Mouse (Mus musculus): Measurements from ENCODE around the gene Gm39653.
"Not testable (repeated sequence)": the region's sequence is repeated elsewhere in the genome, so short reads cannot be mapped to it uniquely, and the experiment has no call there.

The Gm39653 gene

DNA sequence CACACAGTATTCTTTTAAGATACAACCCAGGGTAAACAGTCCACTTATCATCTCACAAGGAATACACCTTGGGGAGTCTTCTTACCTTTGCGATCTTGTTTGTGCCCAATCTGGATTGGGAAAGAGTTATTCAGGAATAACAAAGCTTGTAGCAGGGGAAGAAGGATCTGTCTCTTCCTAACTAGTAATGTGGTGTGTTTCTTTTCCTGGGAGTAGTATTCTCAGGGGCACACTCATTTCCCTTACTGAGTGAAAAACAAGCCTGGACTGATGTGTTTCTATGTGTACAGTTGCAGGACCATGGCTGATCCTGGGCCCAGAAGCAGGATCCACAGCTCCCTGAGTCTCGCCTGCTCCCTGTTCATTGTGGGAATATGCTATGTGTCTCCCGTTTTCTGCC lies at the start of gene Gm39653:
Gene Gm39653 (plus strand): TSS at position 301 of the 400 bp plus-strand sequence.
- no peak for DNase-seq

- no peak for DNase-seq
Measured at GRCm38 (mm10) chr1:63566501-63566900, 49.3 kb upstream of the Gm39653 start.

DNA sequence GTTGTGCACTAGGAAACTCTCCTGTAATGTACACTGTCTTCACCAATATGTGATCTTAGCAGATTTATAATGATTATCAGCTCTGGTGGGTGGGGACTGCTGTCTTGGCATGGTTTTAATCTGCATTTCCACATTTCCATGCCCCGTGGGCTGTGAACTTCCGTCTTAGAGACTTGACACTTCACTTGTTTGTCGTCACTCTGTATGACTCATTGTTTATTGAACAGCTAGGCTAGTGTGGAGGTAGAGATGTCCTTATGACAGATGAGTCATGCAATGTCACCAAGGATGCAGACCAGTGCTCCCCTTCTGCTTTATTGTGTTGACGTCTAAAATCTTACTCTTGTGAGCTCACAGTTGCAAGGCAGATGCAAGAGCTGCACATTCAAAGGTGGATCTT lies 48.7 kb upstream of the Gm39653 start:
- no peak for DNase-seq

GRCm38 (mm10) chr1:63572229-63572628 lies 43.5 kb upstream of the Gm39653 start:
- DNase-seq = no peak

- peak; percentile 31 for DNase-seq
Measured at GRCm38 (mm10) chr1:63573432-63573831, 42.3 kb upstream of the Gm39653 start.

GRCm38 (mm10) chr1:63573864-63574611 lies 41.7 kb upstream of the Gm39653 start:
- peak; percentile 29 for DNase-seq

- no peak for DNase-seq
Measured at GRCm38 (mm10) chr1:63576803-63577202, 39.0 kb upstream of the Gm39653 start.

DNA sequence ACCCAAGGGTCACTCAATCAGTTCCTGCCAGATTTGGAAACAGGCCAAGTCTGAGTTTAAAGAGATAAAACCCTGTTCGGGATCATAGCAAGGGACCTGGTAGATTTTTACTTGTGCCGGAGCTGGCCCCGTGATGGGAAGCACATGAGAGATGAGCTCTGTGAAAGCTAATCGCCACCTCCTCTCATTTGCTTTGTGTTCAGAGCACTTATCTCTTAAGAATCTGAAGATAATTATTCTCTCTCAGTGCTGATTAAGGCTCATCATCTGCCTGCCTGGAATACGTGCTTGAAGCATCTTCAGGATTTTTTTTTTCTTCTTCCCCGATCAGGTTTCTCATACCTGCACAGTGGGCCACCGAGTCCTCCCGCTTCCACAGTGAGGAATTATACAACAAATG lies 36.6 kb upstream of the Gm39653 start:
- DNase-seq = no peak

DNA sequence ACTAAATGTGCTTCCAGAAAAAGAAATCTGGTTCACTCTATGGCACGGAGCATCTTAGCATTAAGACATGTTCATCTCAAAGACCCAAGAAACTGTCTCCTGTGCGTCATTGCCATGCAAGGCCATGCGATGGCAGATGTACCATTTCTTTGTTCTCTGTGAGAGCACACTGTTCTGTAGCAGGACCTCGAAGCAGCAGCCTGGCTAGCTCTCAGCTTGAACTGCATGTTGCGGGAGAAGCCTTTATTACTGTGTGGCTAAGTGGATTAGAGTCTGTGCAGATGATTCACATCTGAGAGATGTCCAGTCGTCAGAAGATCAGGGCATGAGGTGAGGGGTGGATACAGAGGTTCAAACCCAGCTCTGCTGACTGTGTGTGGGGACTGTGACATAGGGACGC lies 28.9 kb upstream of the Gm39653 start:
- DNase-seq = no peak

DNA sequence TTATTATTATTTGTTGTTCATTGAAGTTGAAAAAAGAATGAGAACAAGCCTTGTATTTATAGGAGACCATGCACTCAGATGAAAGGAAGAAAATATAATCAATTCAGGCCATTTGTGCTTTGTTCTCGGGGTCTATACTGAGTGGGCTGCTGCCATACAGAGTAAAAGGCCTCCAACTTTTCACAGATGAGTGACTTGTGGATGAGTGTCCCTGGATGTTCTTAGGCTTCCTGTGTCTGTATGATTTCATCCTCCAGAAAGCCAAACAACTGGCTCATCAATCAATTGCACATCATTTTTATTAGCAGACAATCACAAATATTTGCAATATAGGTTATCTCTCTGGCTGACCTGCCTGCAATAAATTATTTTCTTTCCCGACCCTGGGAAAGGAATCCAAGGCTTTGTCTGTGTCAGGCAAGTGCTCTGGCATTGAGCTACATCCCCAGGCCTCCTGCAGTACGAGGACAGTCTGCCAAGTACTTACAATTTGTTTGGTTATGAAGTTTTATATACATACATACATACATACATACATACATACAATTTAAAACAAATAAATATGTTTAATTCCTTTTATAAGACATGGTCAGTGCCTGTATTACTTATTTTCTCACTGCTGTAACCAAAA lies 11.8 kb upstream of the Gm39653 start:
- DNase-seq = no peak

DNA sequence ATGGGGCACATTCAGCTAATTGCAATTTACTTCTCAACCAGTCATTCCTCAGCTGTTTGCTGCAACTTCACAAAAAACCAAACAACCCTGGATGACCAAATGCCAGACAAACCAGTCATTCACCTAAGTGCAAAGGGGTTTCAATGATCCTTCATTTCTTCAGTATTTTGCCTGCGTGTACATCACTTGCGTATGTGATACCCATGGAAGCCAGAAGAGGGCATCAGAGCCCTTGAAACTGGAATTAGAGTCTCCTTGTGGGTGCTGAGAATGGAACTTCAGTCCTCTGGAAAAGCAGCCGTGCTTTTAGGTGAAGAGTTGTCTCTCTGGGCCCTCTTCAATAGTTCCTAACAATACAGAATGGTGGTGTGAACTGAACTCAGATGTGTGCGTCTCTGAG lies 6.2 kb upstream of the Gm39653 start:
- no peak for DNase-seq

- no peak for DNase-seq
Measured at GRCm38 (mm10) chr1:63614594-63614993, 1.2 kb upstream of the Gm39653 start.

GRCm38 (mm10) chr1:63628211-63628610 lies 12.4 kb downstream of the Gm39653 start:
- no peak for DNase-seq

GRCm38 (mm10) chr1:63630390-63630789 lies 14.6 kb downstream of the Gm39653 start:
- not testable (repeated sequence) for DNase-seq

DNA sequence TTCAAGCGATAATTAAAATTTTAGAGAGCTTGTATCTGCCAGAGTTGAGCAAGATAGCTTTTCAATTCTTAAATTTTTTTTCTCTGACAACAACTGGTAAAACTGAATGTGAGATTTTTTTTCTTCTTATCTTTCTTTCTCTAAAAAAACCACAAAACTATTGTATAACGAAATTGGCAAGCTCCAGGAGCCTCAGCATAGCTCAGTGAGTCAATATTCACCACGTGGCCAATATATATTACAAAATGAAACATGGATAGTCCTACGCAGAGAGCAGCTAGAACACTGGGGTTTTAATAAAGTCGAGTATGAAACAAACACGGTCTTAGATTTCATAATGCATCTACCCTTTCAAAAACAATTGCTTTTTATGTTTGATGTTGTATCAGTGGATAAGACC lies 24.2 kb downstream of the Gm39653 start:
- DNase-seq = no peak

GRCm38 (mm10) chr1:63658016-63658415 lies 42.2 kb downstream of the Gm39653 start:
- peak; percentile 58 for DNase-seq

GRCm38 (mm10) chr1:63659591-63659990 lies 43.8 kb downstream of the Gm39653 start:
- peak; percentile 34 for DNase-seq

GRCm38 (mm10) chr1:63666089-63666488 lies 50.3 kb downstream of the Gm39653 start:
- no peak for DNase-seq

DNA sequence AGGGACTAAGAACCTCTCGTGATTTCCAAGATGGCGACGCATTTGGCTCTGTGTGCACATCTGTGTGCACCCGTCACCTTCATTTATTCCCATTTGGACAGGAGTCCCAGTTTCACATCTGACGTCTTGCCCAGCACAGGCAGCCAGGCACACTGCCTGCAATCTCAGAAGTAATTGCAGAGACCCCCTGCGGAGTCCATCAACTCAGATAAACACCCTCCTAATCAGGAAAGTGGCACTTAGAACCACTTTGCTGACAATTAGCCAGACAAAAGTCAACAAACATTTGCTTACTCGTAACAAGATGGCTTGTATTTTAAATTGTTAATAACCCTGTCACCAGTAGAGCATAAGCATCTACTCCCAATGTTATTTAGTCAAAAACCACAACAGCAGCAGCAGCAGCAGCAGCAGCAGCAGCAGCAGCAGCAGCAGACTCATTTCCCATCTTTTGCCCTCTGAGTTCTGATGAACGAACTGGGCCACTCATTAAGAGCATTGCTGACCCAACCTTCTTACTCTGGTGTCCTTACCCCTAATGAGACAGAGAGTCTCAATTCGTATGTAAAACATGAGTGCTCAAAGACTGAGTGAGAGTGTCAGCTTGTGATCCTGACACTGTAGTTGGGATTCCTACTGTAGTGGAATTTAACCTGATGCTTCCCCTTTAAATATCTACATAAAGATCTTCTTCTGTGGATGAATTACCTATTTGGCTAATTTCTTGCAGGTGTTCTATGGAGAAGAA lies 51.6 kb downstream of the Gm39653 start:
- DNase-seq = no peak

DNA sequence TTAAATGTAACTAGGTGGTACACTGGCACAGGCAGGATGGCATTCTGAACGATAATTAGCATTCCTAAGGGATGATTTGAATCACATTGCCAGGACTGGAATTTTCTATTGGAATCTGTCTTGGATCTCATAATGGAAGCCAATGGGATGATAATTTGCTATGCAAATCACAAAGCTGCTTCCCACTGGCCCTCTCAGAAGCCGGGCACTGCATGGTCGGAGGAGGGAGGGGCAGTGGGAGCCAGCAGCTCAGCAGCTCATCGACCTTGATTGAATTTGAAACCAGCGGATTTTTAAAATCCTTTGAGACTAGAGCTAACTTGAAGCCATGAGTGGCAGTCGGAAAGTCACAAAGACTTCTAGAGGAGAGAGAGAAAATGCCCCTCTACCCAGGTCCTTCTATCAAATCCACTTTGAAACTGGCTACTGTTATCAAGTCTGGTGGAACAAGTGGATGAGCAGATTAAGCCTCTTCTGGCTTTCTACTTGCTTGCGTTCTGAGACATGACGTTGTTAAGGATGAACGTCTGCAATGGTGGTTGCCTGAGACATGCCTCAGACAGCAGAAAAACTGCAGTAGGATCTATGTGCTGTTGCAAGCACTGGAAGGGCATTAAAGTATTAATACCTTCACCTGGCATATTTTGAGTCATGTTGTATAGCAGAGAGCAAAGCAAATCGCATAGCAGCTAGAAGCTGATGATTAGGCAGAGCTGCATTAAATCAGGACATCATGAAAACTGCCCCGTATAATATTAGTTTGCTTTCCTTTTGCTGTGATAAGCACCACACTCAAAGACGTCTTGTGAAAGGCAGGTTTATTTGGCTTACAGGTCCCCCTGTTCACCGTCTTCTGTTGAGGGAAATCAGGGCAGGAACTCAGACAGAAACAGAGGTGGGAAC lies 52.4 kb downstream of the Gm39653 start:
- no peak for DNase-seq

DNA sequence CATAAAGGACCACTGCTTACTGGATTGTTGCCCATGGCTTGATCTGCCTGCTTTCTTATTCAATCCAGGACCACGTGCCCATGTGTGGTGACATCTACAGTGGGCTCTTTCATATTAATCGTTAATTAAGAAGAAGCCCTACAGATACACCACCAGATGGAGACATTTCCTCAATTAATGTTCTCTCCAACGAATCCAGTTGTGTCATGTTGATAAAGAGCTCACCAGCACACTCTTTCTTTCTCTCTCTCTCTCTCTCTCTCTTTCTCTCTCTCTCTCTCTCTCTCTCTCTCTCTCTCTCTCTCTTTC lies 53.0 kb downstream of the Gm39653 start:
- peak; percentile 15 for DNase-seq

Measured in right cerebral cortex, adult 18-20 months (tissue).